9 mouse cellular contexts compared by ENCODE assay signal in genomic region chr8:73350366-73350765, GRCm38 (mm10). TPM values are rescaled to one million over a fixed set of nuclear protein-coding genes. Genes with fewer than 3 reads are reported as not detected.
DNase-seq lines count a peak whose midpoint lies in the region; ATAC-seq and TF ChIP-seq lines count a peak whose summit lies in the region.
"Had no signal": no experiment of that assay in that cellular context is flagged by ENCODE, and none has a peak within 500 bp of the region (broad histone marks: within the 10 kb centered on the region; RNA-seq: fewer than 3 reads in every experiment).

No protein-coding gene starts in this region.

- TF ChIP-seq CTCF in gastrocnemius, adult 2 months (IDR thresholded peaks at IDR 0.05) = peak; percentile 58

- DNase-seq in gastrocnemius, adult 2 months = no peak
- DNase-seq in gastrocnemius, postnatal 25 days = no peak
- peak; percentile 36 for DNase-seq in 3134 (ENCODE audit: extremely low read depth, insufficient read length, low spot score)
- DNase-seq in cerebellum, postnatal 25 days = peak; percentile 17 to 39
- no peak for DNase-seq in adrenal gland, postnatal 4 days (ENCODE audit: low spot score in 2 of 2)
- no peak for DNase-seq in B cell, adult 2 months

- H3K27me3 ChIP-seq in hindbrain, embryonic 15.5 days = no peaks in the 10 kb centered on the region
- H3K27me3 ChIP-seq in midbrain, embryonic 16.5 days (ENCODE audit: control insufficient read depth, insufficient read depth, low read depth, low read length) = no peaks in the 10 kb centered on the region

- H3K4me2 ChIP-seq in hindbrain, embryonic 15.5 days = peak overlapping the region; percentile 84
- peak overlapping the region; percentile 89 for H3K4me2 ChIP-seq in midbrain, embryonic 16.5 days (ENCODE audit: low read length)

- no peaks in the 10 kb centered on the region for H3K36me3 ChIP-seq in hindbrain, embryonic 15.5 days
- H3K36me3 ChIP-seq in midbrain, embryonic 16.5 days (ENCODE audit: control insufficient read depth, insufficient read depth, low read length) = no peaks in the 10 kb centered on the region

- H3K27ac ChIP-seq in gastrocnemius, adult 2 months = no peak overlapping the region
- H3K27ac ChIP-seq in hindbrain, embryonic 15.5 days (replicated peaks) = no peak overlapping the region
- H3K27ac ChIP-seq in midbrain, embryonic 16.5 days (ENCODE audit: low read length) = no peak overlapping the region

- H3K9me3 ChIP-seq in hindbrain, embryonic 15.5 days = no peaks in the 10 kb centered on the region
- no peaks in the 10 kb centered on the region for H3K9me3 ChIP-seq in midbrain, embryonic 16.5 days (replicated peaks; ENCODE audit: control insufficient read depth, low read length, poor library complexity, severe bottlenecking)

- no peak for ATAC-seq in hindbrain, embryonic 15.5 days (ENCODE audit: low FRiP score, low read depth)
- ATAC-seq in midbrain, embryonic 16.5 days = no peak

- no peak overlapping the region for H3K9ac ChIP-seq in hindbrain, embryonic 15.5 days
- H3K9ac ChIP-seq in midbrain, embryonic 16.5 days (ENCODE audit: low read depth, low read length) = peak overlapping the region; percentile 51; the same call in 1 of the 2 replicates

- intact Hi-C loops in gastrocnemius, adult 2 months (cut with DNase I) = no loop called here

- H3K4me1 ChIP-seq in hindbrain, embryonic 15.5 days (replicated peaks) = peaks cover 42% of the 10 kb centered on the region
- H3K4me1 ChIP-seq in midbrain, embryonic 16.5 days (ENCODE audit: control insufficient read depth, insufficient read depth, low read length) = peaks cover 36% of the 10 kb centered on the region

- H3K4me3 ChIP-seq in gastrocnemius, adult 2 months = peak overlapping the region; percentile 85; the same call in 1 of the 2 replicates
- H3K4me3 ChIP-seq in hindbrain, embryonic 15.5 days = peak overlapping the region; percentile 86
- peak overlapping the region; percentile 26 for H3K4me3 ChIP-seq in midbrain, embryonic 16.5 days (ENCODE audit: low read depth, low read length)

- 6% methylated on average over 2 of the region's 2 CpGs for WGBS in hindbrain, embryonic 15.5 days
- 8% methylated on average over 2 of the region's 2 CpGs for WGBS in midbrain, embryonic 16.5 days

RNA-seq across cellular contexts. Expression of gene Large1, which starts 3.0 kb away (rescaled TPM):
- 10 to 100 TPM; 25.3 to 29.6 TPM for total RNA-seq in gastrocnemius, adult 2 months (2021)
- 10 to 100 TPM; 19.8 to 23.3 TPM for total RNA-seq in gastrocnemius, postnatal 25 days (2021)
- 15.8 and 16.1 TPM in 2 replicates for polyA plus RNA-seq in hindbrain, embryonic 15.5 days (2015; fragmentation: Nextera tagmentation; extraction: Ambion mirVana)
- polyA plus RNA-seq in midbrain, embryonic 16.5 days (2015; fragmentation: Nextera tagmentation; extraction: Ambion mirVana) = 12.9 and 14.8 TPM in 2 replicates
- 10 to 100 TPM; 28.6 to 31.5 TPM for total RNA-seq in adrenal gland, postnatal 4 days (2021)
- total RNA-seq: MEL had no signal

Comparison
In these comparisons a context has a peak if more than half of its experiments do, and no peak if none do; other contexts are left out.
1. DNase-seq: peak in 3134 (single experiment) and cerebellum, postnatal 25 days (2 of 2); none in gastrocnemius, adult 2 months (single experiment), gastrocnemius, postnatal 25 days (single experiment), adrenal gland, postnatal 4 days (0 of 2) and B cell, adult 2 months (0 of 2).
2. H3K4me3 ChIP-seq: peak in every context shown above with its lines; median percentile 86 in hindbrain, embryonic 15.5 days; 85 in gastrocnemius, adult 2 months; 26 in midbrain, embryonic 16.5 days.